Mouse (Mus musculus) thymus, adult 2 months (tissue): ENCODE measurements around the gene Lrba.

Experiments used
- CTCF ChIP-seq: fragments of 200-500 bp; IDR thresholded peaks from 2 replicates; pipeline ENCODE4 v1.5.1; 2012; ENCODE audit warnings: mild to moderate bottlenecking, control low read depth, low read length, moderate library complexity, borderline replicate concordance; ENCODE audit not compliant: control insufficient read depth, poor library complexity, insufficient read depth; ENCODE audit errors: extremely low read depth
- POLR2A ChIP-seq: fragments of 200-500 bp; IDR thresholded peaks from 2 replicates; pipeline ENCODE4 v1.6.1; 2012; ENCODE audit warnings: mild to moderate bottlenecking, low read length, control low read depth, moderate library complexity; ENCODE audit not compliant: control insufficient read depth, poor library complexity, insufficient read depth; ENCODE audit errors: extremely low read depth

DNA sequence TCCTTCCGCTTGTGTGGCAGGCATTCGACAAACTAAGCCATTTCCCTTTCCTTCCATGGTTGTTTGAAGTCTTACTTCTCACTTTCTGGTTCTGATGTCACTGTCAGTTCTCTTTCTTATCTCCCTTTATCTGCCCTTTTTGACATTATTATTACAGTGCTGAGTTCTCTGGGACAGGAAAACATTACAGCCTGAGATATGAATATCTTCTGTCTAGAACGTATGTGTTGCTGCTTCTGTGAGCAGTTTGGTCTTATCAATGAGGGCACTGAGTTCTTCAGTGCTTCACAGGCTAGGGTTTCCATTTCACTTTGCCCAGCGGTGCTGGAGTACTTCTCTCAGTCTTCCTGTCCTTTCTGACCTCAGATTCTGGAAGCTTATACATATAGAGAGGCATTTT lies 404.9 kb downstream of the Lrba start:
- TF ChIP-seq CTCF (no peak), POLR2A (no peak)
